Mouse (Mus musculus) right cerebral cortex, adult 18-20 months (tissue): ENCODE measurements around the gene Rasal3.

Source experiments
- DNase-seq: peaks from one replicate; pipeline ENCODE4 v3.0.0; 2022; ENCODE audit warnings: mixed read lengths

Rasal3 gene

GRCm38 (mm10) chr17:32388370-32389100, 14.8 kb downstream of the Rasal3 start:
- peak; percentile 23 for DNase-seq

DNA sequence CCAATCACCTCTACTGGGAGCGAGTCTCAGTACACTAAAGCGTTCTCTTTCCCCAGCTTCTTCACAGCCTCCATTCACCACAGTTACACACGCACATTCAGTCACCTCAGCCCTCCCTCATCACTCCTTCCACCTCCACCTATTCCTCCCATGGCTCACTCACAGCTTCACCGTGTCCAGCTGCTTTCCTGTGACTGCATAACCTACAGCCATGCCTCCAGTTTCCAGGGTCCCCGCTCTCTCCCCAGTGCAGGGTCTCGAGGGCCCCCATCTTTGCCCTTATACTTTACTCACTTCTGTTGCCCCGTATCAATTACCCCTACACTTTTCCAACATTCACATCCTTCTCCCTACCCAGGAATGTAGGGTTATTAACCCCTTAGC, 15.4 kb downstream of the Rasal3 start:
- DNase-seq, result no peak

- DNase-seq, result peak; percentile 51
Observed at GRCm38 (mm10) chr17:32386659-32387432, 16.5 kb downstream of the Rasal3 start.

DNA sequence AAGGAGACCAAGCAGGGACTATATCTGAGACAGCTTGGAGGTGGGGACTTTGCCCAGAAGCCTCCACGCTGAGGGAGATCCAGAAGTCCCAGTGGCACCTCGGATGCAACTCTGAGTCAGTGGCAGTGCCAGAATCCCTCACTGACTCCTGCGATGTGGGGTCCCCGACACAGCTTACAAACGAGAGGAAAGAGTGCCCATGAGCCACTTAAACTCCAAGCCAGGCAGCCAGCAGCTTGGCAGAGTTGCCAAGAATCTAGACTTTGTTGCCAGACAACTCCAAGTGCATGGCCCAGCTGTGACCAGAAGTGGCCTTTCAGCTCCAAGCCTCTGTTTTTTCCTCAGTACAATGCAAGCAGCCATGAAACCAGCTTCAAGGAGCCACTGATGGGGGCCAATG, 19.7 kb downstream of the Rasal3 start:
- DNase-seq, result no peak

DNA sequence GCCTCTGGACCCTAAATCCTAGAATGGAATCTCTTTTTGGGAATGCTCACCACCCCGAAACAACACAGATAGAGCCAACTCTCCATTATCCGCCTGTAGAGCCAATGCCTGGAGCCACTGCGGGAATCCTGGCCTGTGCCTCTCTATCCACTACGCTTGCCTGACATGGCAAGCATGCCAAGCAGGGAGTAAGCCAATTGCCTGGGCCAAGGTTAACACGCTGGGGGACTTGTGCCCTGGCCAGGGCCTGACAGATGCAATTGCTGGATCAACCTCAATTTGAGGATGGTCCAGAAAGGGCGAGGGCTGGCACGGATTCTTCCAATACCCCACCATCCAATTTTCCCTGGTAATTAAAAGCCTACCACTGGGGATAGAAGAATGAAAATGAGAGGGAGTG, 20.8 kb downstream of the Rasal3 start:
- DNase-seq, result no peak

DNA sequence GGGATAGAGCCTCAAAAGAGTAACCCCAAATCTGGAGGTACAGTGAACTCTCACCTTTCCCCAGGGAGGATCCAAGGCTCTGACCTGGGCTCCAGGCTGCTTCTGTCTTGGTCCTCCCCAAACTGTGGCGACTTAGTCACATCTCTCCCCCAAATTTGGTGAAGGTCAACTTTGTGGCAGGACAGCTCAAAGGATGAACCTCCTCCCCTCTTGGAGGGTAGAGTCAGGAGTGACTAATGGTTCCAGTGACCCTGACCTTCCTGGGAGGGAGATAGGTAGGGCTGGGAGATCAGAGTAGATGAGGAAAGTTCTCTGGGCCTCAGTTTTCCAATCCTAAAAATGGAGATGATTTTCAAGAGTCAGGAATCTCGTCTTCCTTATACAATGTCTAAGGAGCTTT, 24.6 kb downstream of the Rasal3 start:
- no peak for DNase-seq

- no peak for DNase-seq
Observed at GRCm38 (mm10) chr17:32377137-32377536, 26.2 kb downstream of the Rasal3 start.

DNA sequence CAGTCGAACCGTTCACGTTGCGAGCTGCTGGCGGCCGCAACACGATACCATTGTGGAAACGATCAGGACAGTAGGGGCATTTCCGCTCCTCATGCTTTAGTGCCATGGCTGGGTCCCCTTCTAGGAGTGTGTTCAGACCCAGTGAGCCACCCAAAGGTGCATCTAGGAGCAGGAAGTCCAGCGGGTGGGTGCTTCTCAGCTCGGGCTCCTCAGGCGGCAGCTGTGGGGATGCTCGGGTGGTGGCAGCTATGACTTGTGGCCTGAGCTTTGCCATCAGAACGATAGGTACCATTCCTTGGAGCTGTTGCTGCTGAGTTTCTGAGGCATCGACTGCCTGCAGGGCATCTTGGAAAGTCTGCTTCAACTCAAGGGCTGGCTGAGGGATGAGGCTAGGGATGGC, 26.9 kb downstream of the Rasal3 start:
- DNase-seq, result no peak

GRCm38 (mm10) chr17:32368991-32369578, 34.3 kb downstream of the Rasal3 start:
- DNase-seq, result no peak

DNA sequence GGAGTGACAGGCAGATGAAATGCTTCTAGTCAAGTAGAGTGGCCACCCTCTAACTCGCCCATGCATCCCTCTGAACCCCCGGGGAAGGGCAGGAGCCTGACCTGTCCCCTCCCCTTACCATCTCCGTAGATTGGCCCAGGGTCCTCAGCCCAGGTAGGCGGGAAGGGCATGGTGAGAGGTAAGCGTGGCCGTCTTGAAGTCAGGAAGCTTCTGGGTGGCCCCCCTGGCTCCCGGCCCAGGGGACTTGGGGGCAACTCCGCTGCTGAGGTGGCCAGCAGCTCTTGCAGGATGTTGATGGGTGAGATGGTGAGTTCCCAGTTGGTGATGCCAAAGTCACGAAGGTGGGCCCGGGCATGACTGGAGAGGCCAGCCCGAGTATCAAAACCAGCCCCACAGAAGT, 35.7 kb downstream of the Rasal3 start:
- DNase-seq, result no peak

- DNase-seq, result no peak
Observed at GRCm38 (mm10) chr17:32365296-32365695, 38.1 kb downstream of the Rasal3 start.

GRCm38 (mm10) chr17:32364850-32365249, 38.5 kb downstream of the Rasal3 start:
- DNase-seq, result no peak

GRCm38 (mm10) chr17:32364331-32364730, 39.1 kb downstream of the Rasal3 start:
- peak; percentile 92 for DNase-seq

DNA sequence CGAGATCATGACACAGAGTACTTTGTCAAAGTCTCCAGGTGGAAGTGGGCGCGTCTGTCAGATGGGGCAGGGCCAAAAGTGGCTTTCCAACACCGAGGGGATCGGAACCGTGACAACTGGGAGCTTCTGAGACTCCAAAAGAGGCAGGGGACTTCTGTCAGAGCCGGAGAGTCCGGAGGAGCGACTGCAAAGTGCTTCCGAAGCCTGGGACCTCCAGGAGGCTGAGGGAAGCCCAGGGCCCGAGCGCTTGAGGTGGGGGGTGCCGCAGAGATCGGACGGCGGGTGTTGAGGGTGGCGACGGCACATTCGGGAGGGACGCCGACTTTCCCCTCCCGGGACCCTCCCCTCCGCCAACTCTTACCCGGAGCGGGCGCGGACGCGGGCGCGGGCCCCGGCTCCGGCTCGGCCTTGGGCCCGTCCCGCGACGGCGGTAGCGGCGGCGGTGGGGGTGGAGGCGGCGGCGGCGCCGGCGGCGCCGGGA, 39.5 kb downstream of the Rasal3 start:
- no peak for DNase-seq

GRCm38 (mm10) chr17:32362686-32363085, 40.7 kb downstream of the Rasal3 start:
- no peak for DNase-seq

DNA sequence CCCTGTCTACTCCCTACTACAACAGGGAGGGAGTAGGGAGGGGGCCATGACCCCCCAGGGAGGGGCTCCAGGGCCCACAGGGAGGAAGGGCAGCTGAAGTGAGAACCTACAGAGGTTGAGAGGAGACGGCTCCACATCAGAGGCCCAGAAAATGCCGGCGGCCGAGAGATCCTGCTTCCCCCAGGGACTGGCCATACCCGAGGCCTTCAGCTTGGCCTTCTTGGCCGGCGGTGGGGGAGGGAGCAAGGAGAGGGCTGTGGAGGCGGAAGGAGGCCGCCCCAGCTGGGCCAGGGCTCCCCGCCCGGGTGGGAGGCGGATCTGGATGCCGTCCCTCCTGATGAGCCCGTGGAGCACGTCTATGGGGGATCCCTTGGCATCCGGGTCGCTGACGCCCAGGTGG, 43.5 kb downstream of the Rasal3 start:
- no peak for DNase-seq

GRCm38 (mm10) chr17:32358943-32359340, 44.4 kb downstream of the Rasal3 start:
- DNase-seq, result no peak

GRCm38 (mm10) chr17:32358192-32358942, 45.0 kb downstream of the Rasal3 start:
- no peak for DNase-seq

DNA sequence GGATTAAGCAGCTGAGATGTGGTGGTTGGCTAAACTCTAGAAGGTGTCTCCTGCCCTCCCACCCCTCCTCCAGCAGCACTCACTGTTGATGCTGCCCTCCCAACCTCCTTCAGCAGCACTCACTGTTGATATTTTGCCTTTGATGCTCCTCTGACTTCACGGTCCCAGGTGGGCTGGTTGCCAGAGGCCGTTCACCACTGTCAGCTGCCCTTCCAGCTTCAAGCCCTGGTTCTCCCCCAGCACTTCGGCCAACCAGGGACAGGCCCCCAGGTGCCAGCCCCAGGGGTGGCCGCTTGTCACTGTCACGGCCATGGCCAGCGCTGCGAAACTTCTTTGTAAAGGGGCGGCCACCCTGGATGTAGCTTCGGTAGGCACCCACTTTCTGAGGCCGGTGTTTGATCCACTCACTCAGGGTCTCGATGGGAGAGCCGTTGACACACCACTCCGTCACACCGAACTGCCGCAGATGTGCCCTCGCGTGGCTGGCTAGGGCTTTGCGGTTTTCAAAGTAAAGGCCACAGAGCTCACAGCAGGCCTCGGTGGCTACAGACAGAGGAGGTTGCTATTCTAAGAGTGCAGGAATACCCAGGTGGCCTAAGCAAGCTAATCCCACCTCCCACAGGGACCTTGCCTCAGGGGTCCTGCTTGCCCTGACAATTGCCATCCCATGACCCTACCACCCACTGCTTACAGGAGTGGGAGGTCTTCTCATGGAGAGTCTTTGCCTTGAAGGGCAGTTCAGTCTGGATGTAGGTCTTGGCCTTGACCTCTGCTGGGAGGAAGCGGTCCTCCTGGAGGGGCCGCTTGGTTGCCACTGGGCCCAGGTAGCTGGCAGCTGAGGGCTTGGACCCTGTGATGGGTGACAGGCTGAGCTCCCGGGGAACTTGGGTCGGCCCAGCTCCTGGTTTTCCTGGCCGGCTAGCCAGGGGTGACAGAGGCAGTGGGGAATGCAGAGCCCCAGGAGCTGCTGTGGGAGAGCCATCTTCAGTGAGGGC, 46.3 kb downstream of the Rasal3 start:
- DNase-seq, result no peak

- DNase-seq, result no peak
Observed at GRCm38 (mm10) chr17:32356281-32356680, 47.1 kb downstream of the Rasal3 start.

GRCm38 (mm10) chr17:32355031-32355430, 48.4 kb downstream of the Rasal3 start:
- no peak for DNase-seq

DNA sequence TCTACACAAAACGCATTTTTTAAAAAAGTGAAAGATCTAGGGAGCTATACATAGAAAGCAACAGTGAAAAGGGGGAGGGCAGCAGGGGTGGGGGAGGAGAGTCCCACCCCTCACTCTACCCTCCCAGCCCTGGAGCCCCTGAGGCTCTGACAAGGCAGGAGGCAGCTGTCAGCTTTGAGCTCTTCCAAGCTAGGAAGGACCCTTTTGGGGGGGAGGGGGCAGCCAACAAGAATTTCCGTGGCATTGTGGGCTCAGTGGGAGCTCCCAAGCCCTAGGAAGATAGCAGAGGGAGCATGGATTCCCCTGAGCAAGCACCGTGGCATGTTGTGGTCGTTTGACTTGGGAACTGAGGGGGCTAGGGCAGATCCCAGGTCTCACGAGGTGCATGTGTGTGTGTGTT, 49.2 kb downstream of the Rasal3 start:
- no peak for DNase-seq
